Mouse (Mus musculus): ENCODE measurements at regions not wholly inside any gene's neighbourhood (a gene's known extent, or its start where the extent isn't known, plus 50 kb on each side); places are given as distances from the start of the nearest gene placed in this dataset.

- ATAC-seq = no peak
- Histone ChIP-seq H3K4me2 (replicated peaks) (no peak overlapping the region), H3K4me3 (replicated peaks) (no peak overlapping the region), H3K27me3 (no peaks in the 10 kb centered on the region), H3K9ac (replicated peaks) (no peak overlapping the region), H3K9me3 (no peaks in the 10 kb centered on the region), H3K4me1 (replicated peaks) (no peaks in the 10 kb centered on the region), H3K36me3 (no peaks in the 10 kb centered on the region), H3K27ac (no peak overlapping the region)
- WGBS = 75% methylated on average over 3 of the region's 3 CpGs
These were observed 1114.7 kb downstream of the Sorcs1 start for GRCm38 (mm10) chr19:49563612-49564256.

- WGBS = 55% methylated on average over 13 of the region's 13 CpGs
- peak; percentile 82 for ATAC-seq
- no peak overlapping the region for H3K9ac ChIP-seq (replicated peaks)
- no peaks in the 10 kb centered on the region for H3K9me3 ChIP-seq
- H3K36me3 ChIP-seq = no peaks in the 10 kb centered on the region
- no peak overlapping the region for H3K27ac ChIP-seq
- H3K4me2 ChIP-seq (replicated peaks) = no peak overlapping the region
- no peaks in the 10 kb centered on the region for H3K27me3 ChIP-seq
- H3K4me3 ChIP-seq (replicated peaks) = no peak overlapping the region
- H3K4me1 ChIP-seq (replicated peaks) = no peaks in the 10 kb centered on the region
These were observed 1138.7 kb downstream of the Sorcs1 start for GRCm38 (mm10) chr19:49539445-49540407.
